Mouse (Mus musculus) retina, adult 2 months (tissue): Measurements from ENCODE around the gene Spag9.

Experiments
- DNase-seq: peaks from one replicate; pipeline ENCODE4 v3.0.0-alpha.2; 2012; ENCODE audit warnings: low read depth, low spot score

Gene Spag9

DNA sequence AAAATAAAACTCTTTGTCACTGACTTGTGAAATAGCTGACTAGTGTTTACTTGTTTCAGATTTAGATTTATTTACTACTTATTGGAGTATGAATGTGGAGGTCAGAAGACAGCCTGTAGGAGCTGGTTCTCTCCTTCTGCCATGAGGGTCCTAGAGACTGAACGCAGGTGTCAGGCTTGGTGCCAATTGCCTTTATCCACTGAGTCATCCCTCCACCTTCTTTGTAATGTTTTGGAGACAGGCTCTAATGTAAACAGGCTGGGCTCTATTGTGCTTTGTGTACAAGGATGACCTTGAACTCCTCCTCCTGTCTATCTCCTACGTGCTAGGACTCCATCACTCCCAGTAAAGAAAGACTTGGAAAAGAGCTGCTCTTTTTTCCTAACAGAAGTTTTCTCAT is 51.4 kb downstream of the Spag9 start:
- DNase-seq, result no peak

DNA sequence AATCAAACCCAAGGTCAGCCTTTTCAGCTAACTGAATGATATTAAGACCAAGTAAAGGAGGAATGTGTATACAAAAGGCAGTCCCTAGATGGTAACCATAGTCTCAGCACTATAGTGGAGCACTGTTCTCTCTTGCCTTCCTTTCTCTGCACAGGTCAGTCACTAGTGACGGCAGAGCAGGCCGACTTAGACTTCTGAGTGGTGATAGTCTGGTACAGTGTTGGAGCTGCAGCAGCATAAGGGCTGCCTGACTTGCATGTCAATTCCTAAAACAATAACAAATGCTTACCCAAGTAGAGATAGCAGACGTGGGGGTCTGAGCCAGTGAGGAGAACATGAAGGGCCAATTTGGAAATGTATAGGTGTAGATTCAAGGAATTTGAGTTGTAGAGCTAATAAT is 58.3 kb downstream of the Spag9 start:
- no peak for DNase-seq

DNA sequence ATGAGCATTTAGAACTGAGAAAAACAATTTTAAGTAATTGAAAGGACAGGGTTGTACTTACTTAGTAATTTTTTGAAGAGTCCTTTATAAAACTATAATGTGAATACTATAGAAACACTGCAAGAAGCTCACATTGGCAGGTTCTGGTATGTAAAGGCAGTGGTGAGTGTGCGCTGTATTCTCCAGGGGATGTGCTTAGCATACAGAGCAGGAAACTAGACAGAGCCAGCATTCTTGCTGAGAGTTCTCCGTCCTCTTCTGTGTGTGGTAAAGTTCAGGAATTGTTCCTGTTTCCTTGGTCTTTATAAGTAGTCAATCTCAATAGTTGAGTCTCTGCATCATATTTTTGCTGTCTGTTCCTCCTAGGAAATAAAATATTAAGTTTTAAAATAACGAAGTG is 59.0 kb downstream of the Spag9 start:
- DNase-seq, result no peak

- no peak for DNase-seq
Observed at GRCm38 (mm10) chr11:94063941-94064340, 68.0 kb downstream of the Spag9 start.

- no peak for DNase-seq
Observed at GRCm38 (mm10) chr11:94070455-94070854, 74.6 kb downstream of the Spag9 start.

DNA sequence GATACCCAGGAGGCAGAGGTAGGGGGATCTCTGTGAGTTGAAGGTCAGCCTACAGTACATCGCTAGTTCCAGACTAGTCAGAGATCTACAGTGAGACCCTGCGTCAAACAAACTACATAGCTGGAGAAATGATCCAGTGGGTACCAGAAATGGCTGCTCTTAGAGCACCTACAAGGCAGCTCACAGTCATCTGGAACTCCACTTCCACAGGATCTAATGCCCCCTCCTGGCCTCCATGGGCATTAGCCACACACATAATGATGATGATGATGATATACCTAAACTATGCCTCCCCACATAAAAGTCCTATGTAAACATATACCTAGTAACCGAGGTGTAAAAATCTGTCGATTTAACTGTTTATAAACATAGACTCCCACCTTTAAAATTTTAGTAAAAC is 77.4 kb downstream of the Spag9 start:
- no peak for DNase-seq

DNA sequence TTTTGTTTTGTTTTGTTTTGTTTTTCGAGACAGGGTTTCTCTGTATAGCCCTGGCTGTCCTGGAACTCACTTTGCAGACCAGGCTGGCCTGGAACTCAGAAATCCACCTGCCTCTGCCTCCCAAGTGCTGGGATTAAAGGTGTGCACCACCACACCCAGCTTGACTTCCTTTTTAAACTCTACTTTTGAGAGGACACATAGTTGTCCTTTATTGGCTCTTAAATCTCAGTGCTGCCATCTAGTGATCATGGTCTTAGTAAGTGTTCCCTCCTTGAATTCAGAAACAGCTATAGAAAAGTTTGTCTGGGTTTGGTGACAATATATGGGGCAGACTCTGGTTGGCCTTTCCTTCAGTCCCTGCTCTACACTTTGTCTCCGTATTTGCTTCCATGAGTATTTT is 91.1 kb downstream of the Spag9 start:
- peak; percentile 49 for DNase-seq

- DNase-seq, result no peak
Observed at GRCm38 (mm10) chr11:94090496-94090895, 94.6 kb downstream of the Spag9 start.

DNA sequence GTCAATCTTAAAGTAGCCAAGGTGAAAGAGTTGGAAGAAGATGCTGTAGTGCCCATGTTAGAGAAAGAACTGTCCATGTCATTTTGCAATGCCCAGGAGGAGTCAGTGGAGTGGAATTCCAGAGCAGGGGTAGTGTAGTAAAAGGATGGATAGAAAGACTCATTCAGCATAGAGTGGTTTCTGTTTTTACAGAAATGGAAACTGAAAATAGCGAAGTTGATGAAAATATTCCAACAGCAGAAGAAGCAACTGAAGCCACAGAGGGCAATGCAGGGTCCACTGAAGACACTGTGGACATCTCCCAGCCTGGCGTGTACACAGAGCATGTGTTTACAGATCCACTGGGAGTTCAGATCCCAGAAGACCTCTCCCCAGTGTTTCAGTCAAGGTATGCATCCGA is 101.6 kb downstream of the Spag9 start:
- DNase-seq, result no peak

DNA sequence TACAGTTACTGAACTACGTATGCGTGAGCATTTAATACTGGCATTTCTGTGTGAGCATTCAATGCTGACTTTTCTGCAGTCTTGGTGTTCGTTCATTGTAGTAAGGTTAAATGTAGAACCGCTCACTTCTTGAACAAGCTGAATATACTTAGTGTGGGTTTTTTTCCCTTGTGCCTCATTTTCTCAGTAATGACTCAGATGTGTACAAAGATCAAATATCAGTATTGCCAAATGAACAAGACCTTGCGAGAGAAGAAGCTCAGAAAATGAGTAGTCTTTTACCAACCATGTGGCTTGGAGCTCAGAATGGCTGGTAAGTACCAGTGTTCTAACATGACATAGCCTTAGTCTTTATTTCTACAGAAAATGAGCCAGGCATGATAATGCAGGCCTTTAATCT is 102.9 kb downstream of the Spag9 start:
- DNase-seq, result no peak

GRCm38 (mm10) chr11:94113795-94114194 is 117.9 kb downstream of the Spag9 start:
- DNase-seq, result no peak

DNA sequence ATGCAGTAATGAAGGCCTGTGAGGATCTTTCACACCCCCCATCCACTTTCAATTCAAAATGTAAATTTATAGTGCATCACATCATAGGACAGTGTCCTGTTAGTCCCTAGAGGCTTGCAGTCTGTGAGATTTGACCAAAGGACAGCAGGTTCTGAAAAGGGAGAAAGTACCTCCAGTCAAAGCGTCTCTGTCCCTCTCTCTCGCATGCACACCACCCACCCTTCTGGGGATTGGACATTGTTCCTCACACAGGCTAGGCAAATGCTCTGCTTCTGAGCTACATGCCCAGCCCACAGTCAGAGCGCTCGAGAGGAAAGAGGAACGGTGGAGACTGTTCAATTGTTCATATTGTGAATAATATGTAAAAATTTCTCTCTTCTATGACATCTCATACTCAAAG is 119.5 kb downstream of the Spag9 start:
- DNase-seq, result no peak

- no peak for DNase-seq
Observed at GRCm38 (mm10) chr11:94116655-94117054, 120.8 kb downstream of the Spag9 start.

- no peak for DNase-seq
Observed at GRCm38 (mm10) chr11:94117836-94118235, 121.9 kb downstream of the Spag9 start.

- DNase-seq, result no peak
Observed at GRCm38 (mm10) chr11:94118612-94119011, 122.7 kb downstream of the Spag9 start.

GRCm38 (mm10) chr11:94120690-94121089 is 124.8 kb downstream of the Spag9 start:
- DNase-seq, result no peak

- no peak for DNase-seq
Observed at GRCm38 (mm10) chr11:94121501-94121900, 125.6 kb downstream of the Spag9 start.

GRCm38 (mm10) chr11:94122341-94123030 is 126.6 kb downstream of the Spag9 start:
- no peak for DNase-seq

DNA sequence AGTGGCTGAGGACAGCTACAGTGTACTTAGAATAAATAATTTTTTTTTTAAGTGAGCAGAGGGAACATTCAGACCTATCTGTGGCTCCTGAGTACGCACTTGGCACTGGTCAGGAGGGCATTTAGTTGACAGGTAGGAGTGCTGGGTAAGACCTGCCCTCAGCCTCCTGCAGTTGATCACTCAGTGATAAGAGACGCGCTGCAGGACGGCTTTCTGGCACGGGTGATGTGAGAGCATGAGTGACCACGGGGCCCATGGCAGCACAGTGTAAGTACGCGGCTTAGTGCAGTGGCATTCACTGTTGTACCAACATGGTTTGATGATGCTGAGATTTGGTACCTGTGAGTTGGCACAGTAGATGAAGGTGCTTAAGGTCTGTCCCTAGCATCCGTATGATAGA is 130.8 kb downstream of the Spag9 start:
- DNase-seq, result no peak

- no peak for DNase-seq
Observed at GRCm38 (mm10) chr11:94127966-94128365, 132.1 kb downstream of the Spag9 start.

GRCm38 (mm10) chr11:94128506-94128905 is 132.6 kb downstream of the Spag9 start:
- no peak for DNase-seq

GRCm38 (mm10) chr11:94129261-94130059 is 133.6 kb downstream of the Spag9 start:
- no peak for DNase-seq
